Mouse (Mus musculus): ENCODE data around the gene Rnase12. TPM values are rescaled to one million over a fixed set of nuclear protein-coding genes. Genes with fewer than 3 reads are reported as not detected.
"Not testable (repeated sequence)": the region's sequence is repeated elsewhere in the genome, so short reads cannot be mapped to it uniquely, and the experiment has no call there.

The Rnase12 gene
- total RNA-seq, 1 experiment from 2014 or later = not detected

GRCm38 (mm10) chr14:51017256-51017655, 40.2 kb downstream of the Rnase12 start:
- DNase-seq = no peak

- DNase-seq = no peak
Observed at GRCm38 (mm10) chr14:51015780-51016179, 41.7 kb downstream of the Rnase12 start.

- DNase-seq = not testable (repeated sequence)
Observed at GRCm38 (mm10) chr14:51014724-51015123, 42.7 kb downstream of the Rnase12 start.

- DNase-seq = no peak
Observed at GRCm38 (mm10) chr14:51009572-51009971, 47.9 kb downstream of the Rnase12 start.

GRCm38 (mm10) chr14:51008781-51009180, 48.7 kb downstream of the Rnase12 start:
- no peak for DNase-seq

- DNase-seq = peak; percentile 23
Observed at GRCm38 (mm10) chr14:51007914-51008713, 49.3 kb downstream of the Rnase12 start.

- DNase-seq = no peak
Observed at GRCm38 (mm10) chr14:51007152-51007801, 50.2 kb downstream of the Rnase12 start, which contains the start of gene Rnase10. Rnase10 (plus strand) TSS chr14:51007751.

Other genes starting within 250 kb of the Rnase12 start
- not detected in 2 replicates for gene Ccnb1ip1, start 249.9 kb downstream of the Rnase12 start, total RNA-seq (2021)
- 36.9 and 37.5 TPM in 2 replicates for gene Parp2, start 249.8 kb downstream of the Rnase12 start, total RNA-seq (2021)
- 27.1 and 28.2 TPM in 2 replicates for gene Tep1, start 187.1 kb downstream of the Rnase12 start, total RNA-seq (2021)
- gene Klhl33, start 160.2 kb downstream of the Rnase12 start, total RNA-seq (2021) = 0.62 and 2.2 TPM in 2 replicates
- 50.2 and 57.2 TPM in 2 replicates for gene Osgep, start 132.8 kb downstream of the Rnase12 start, total RNA-seq (2021)
- 81.3 and 86.8 TPM in 2 replicates for gene Apex1, start 132.7 kb downstream of the Rnase12 start, total RNA-seq (2021)
- gene Pip4p1, start 126.8 kb downstream of the Rnase12 start, total RNA-seq (2021) = 75.5 and 78.7 TPM in 2 replicates
- gene Pnp, start 126.6 kb downstream of the Rnase12 start, total RNA-seq (2021) = 47.6 and 55.1 TPM in 2 replicates
- gene Gm49342, start 113.1 kb downstream of the Rnase12 start, total RNA-seq (2021) = 23.0 and 43.4 TPM in 2 replicates
- 3.6 and 4.1 TPM in 2 replicates for gene Pnp2, start 101.7 kb downstream of the Rnase12 start, total RNA-seq (2021)
- 0.55 TPM in 1 of 2 replicates, not detected in the other for gene Rnase10, start 49.9 kb downstream of the Rnase12 start, total RNA-seq (2021)
- gene Rnase9, start 15.8 kb downstream of the Rnase12 start, total RNA-seq (2021) = not detected in 2 replicates
- not detected in 2 replicates for gene Rnase11, start 7.5 kb downstream of the Rnase12 start, total RNA-seq (2021)
- gene Olfr750, start 16.8 kb upstream of the Rnase12 start, total RNA-seq (2021) = not detected in 2 replicates
- 28.7 TPM in 2 replicates for gene Rnase4, start 33.4 kb upstream of the Rnase12 start, total RNA-seq (2021)
- 3.3 and 4.4 TPM in 2 replicates for gene Ang, start 33.5 kb upstream of the Rnase12 start, total RNA-seq (2021)
- not detected in 2 replicates for gene Eddm3b, start 56.8 kb upstream of the Rnase12 start, total RNA-seq (2021)
- gene Rnase6, start 66.2 kb upstream of the Rnase12 start, total RNA-seq (2021) = 0.94 TPM in 1 of 2 replicates, not detected in the other
- gene Rnase1, start 89.1 kb upstream of the Rnase12 start, total RNA-seq (2021) = not detected in 2 replicates
- gene Rnase2b, start 104.6 kb upstream of the Rnase12 start, total RNA-seq (2021) = not detected in 2 replicates
- not detected in 2 replicates for gene Ang2, start 141.5 kb upstream of the Rnase12 start, total RNA-seq (2021)
- gene Ear14, start 145.7 kb upstream of the Rnase12 start, total RNA-seq (2021) = not detected in 2 replicates
- gene Rnase2a, start 198.5 kb upstream of the Rnase12 start, total RNA-seq (2021) = 0.97 TPM in 1 of 2 replicates, not detected in the other

Data from adrenal gland, postnatal 25 days (tissue).